Mouse (Mus musculus) testis, adult 2 months (tissue): ENCODE results near the gene Myo10.

Experiments used
- CTCF ChIP-seq: fragments of 200-500 bp; IDR thresholded peaks from 2 replicates; pipeline ENCODE4 v1.5.1; 2012; ENCODE audit warnings: low read depth, mild to moderate bottlenecking, inconsistent platforms, low read length, moderate library complexity; ENCODE audit not compliant: control insufficient read depth, insufficient read depth, insufficient replicate concordance
- POLR2A ChIP-seq: fragments of 200-500 bp; IDR thresholded peaks from 2 replicates; pipeline ENCODE4 v1.6.1; 2012; ENCODE audit warnings: low read depth, mild to moderate bottlenecking, inconsistent platforms, low read length, moderate library complexity; ENCODE audit not compliant: control insufficient read depth

GRCm38 (mm10) chr15:25573876-25574601 is 48.3 kb upstream of the Myo10 start:
- TF ChIP-seq CTCF = no peak
- no peak for TF ChIP-seq POLR2A
